Comparison of ENCODE assay signal across 21 mouse cellular contexts in genomic region chr3:127977240-127977639, GRCm38 (mm10).
DNase-seq lines count a peak whose midpoint lies in the region; ATAC-seq and TF ChIP-seq lines count a peak whose summit lies in the region.
"Had no signal": no experiment of that assay in that cellular context is flagged by ENCODE, and none has a peak within 500 bp of the region (broad histone marks: within the 10 kb centered on the region; RNA-seq: fewer than 3 reads in every experiment).

No protein-coding gene starts in this region.

- no peaks in the 10 kb centered on the region for H3K36me3 ChIP-seq in kidney, adult 2 months (ENCODE audit: control insufficient read depth, insufficient read depth, low read length)
- H3K36me3 ChIP-seq in stomach, embryonic 14.5 days (ENCODE audit: control insufficient read depth, insufficient read depth, low read length), result no peaks in the 10 kb centered on the region
- H3K36me3 ChIP-seq in stomach, postnatal 0 days (ENCODE audit: control insufficient read depth, insufficient read depth, low read length), result no peaks in the 10 kb centered on the region
- H3K36me3 ChIP-seq in forebrain, embryonic 13.5 days (ENCODE audit: poor library complexity, severe bottlenecking), result no peaks in the 10 kb centered on the region
- H3K36me3 ChIP-seq: embryonic facial prominence, embryonic 10.5 days; heart, embryonic 13.5 days had no signal

- DNase-seq in kidney, adult 2 months, result peak; percentile 66
- no peak for DNase-seq in kidney, adult 18-20 months
- DNase-seq in stomach, postnatal 0 days (ENCODE audit: low spot score), result no peak
- peak; percentile 7 for DNase-seq in kidney, postnatal 10 days
- no peak for DNase-seq in left cerebral cortex, postnatal 25 days (ENCODE audit: low spot score in 2 of 2)
- no peak for DNase-seq in gastrocnemius, postnatal 10 days
- DNase-seq: adrenal gland, adult 2 months; adrenal gland, postnatal 25 days; cerebellum, adult 18-20 months; cerebellum, adult 9-11 months; cerebellum, postnatal 36 days; gastrocnemius, adult 2 months; gastrocnemius, postnatal 36 days; heart, adult 11 months; heart, postnatal 36 days had no signal

- TF ChIP-seq POLR2A in kidney, adult 2 months (IDR thresholded peaks at IDR 0.05; ENCODE audit: low read depth, low read length), result no peak

- no peak overlapping the region for H3K27ac ChIP-seq in kidney, adult 2 months (ENCODE audit: insufficient read depth, low read depth, low read length)
- H3K27ac ChIP-seq in stomach, embryonic 14.5 days (ENCODE audit: low read length), result peak overlapping the region; percentile 44; the same call in 1 of the 2 replicates
- H3K27ac ChIP-seq in stomach, postnatal 0 days (replicated peaks), result no peak overlapping the region
- no peak overlapping the region for H3K27ac ChIP-seq in forebrain, embryonic 13.5 days
- H3K27ac ChIP-seq: embryonic facial prominence, embryonic 10.5 days; gastrocnemius, adult 2 months; heart, embryonic 13.5 days had no signal

- H3K4me2 ChIP-seq in stomach, embryonic 14.5 days (replicated peaks; ENCODE audit: low read depth, low read length), result no peak overlapping the region
- no peak overlapping the region for H3K4me2 ChIP-seq in stomach, postnatal 0 days (replicated peaks; ENCODE audit: low read depth)
- H3K4me2 ChIP-seq in forebrain, embryonic 13.5 days, result no peak overlapping the region
- H3K4me2 ChIP-seq: heart, embryonic 13.5 days had no signal

- no peak for TF ChIP-seq EP300 in stomach, postnatal 0 days (optimal IDR thresholded peaks at IDR 0.05)

- no peak overlapping the region for H3K4me3 ChIP-seq in kidney, adult 2 months (ENCODE audit: insufficient read depth, low read depth, low read length)
- no peak overlapping the region for H3K4me3 ChIP-seq in stomach, embryonic 14.5 days (ENCODE audit: low read depth, low read length)
- no peak overlapping the region for H3K4me3 ChIP-seq in stomach, postnatal 0 days (ENCODE audit: low read depth, low read length)
- H3K4me3 ChIP-seq in forebrain, embryonic 13.5 days, result no peak overlapping the region
- H3K4me3 ChIP-seq: embryonic facial prominence, embryonic 10.5 days; gastrocnemius, adult 2 months; heart, embryonic 13.5 days had no signal

- 38% methylated on average over 6 of the region's 6 CpGs for WGBS in kidney, adult 2 months
- 48% methylated on average over 6 of the region's 6 CpGs for WGBS in stomach, embryonic 14.5 days
- WGBS in stomach, postnatal 0 days, result 46% methylated on average over 6 of the region's 6 CpGs
- WGBS in forebrain, embryonic 13.5 days, result 85% methylated on average over 6 of the region's 6 CpGs

- no peaks in the 10 kb centered on the region for H3K9me3 ChIP-seq in stomach, embryonic 14.5 days (ENCODE audit: control insufficient read depth, low read depth, low read length)
- no peaks in the 10 kb centered on the region for H3K9me3 ChIP-seq in stomach, postnatal 0 days (ENCODE audit: control insufficient read depth, low read length)
- no peaks in the 10 kb centered on the region for H3K9me3 ChIP-seq in forebrain, embryonic 13.5 days (replicated peaks)
- H3K9me3 ChIP-seq: embryonic facial prominence, embryonic 10.5 days; heart, embryonic 13.5 days had no signal

- no peaks in the 10 kb centered on the region for H3K27me3 ChIP-seq in kidney, adult 2 months (replicated peaks; ENCODE audit: control insufficient read depth, insufficient read depth, low read length)
- no peaks in the 10 kb centered on the region for H3K27me3 ChIP-seq in stomach, embryonic 14.5 days (ENCODE audit: control insufficient read depth, insufficient read depth, low read length)
- H3K27me3 ChIP-seq in stomach, postnatal 0 days (ENCODE audit: control insufficient read depth, insufficient read depth, low read length), result no peaks in the 10 kb centered on the region
- H3K27me3 ChIP-seq in forebrain, embryonic 13.5 days, result no peaks in the 10 kb centered on the region
- H3K27me3 ChIP-seq: CH12.LX; heart, embryonic 13.5 days had no signal

- H3K9ac ChIP-seq in stomach, embryonic 14.5 days (replicated peaks; ENCODE audit: low read depth, low read length), result no peak overlapping the region
- H3K9ac ChIP-seq in stomach, postnatal 0 days (ENCODE audit: low read length), result no peak overlapping the region
- H3K9ac ChIP-seq in forebrain, embryonic 13.5 days, result no peak overlapping the region
- H3K9ac ChIP-seq: heart, embryonic 13.5 days had no signal

- TF ChIP-seq CTCF in kidney, adult 2 months (conservative IDR thresholded peaks at IDR 0.05; ENCODE audit: insufficient read depth, insufficient read length, low read depth, low read length), result no peak
- no peak for TF ChIP-seq CTCF in stomach, postnatal 0 days (IDR thresholded peaks at IDR 0.05; ENCODE audit: low read depth)

- ATAC-seq in stomach, embryonic 14.5 days (ENCODE audit: insufficient number of reproducible peaks, insufficient read depth, low FRiP score, low read depth), result no peak
- no peak for ATAC-seq in stomach, postnatal 0 days (ENCODE audit: low FRiP score, low TSS enrichment)
- ATAC-seq in forebrain, embryonic 13.5 days, result no peak
- ATAC-seq: forebrain, embryonic 14.5 days had no signal

- intact Hi-C loops in left cerebral cortex, postnatal 25 days (cut with DNase I), result no loop called here

- H3K4me1 ChIP-seq in kidney, adult 2 months (ENCODE audit: control insufficient read depth, insufficient read depth, low read length), result no peaks in the 10 kb centered on the region
- no peaks in the 10 kb centered on the region for H3K4me1 ChIP-seq in stomach, embryonic 14.5 days (ENCODE audit: control insufficient read depth, insufficient read depth, low read length)
- H3K4me1 ChIP-seq in stomach, postnatal 0 days (replicated peaks; ENCODE audit: control insufficient read depth, insufficient read depth), result no peaks in the 10 kb centered on the region
- no peaks in the 10 kb centered on the region for H3K4me1 ChIP-seq in forebrain, embryonic 13.5 days
- H3K4me1 ChIP-seq: embryonic facial prominence, embryonic 10.5 days; heart, embryonic 13.5 days had no signal

Comparison
In these comparisons a context has a peak if more than half of its experiments do, and no peak if none do; other contexts are left out.
1. DNase-seq: peak in kidney, adult 2 months (single experiment) and kidney, postnatal 10 days (single experiment); none in kidney, adult 18-20 months (single experiment), stomach, postnatal 0 days (single experiment), left cerebral cortex, postnatal 25 days (0 of 2) and gastrocnemius, postnatal 10 days (single experiment).